Mouse (Mus musculus) ZHBTc4 (cell line): ENCODE measurements around the gene Atp8b5.

Source experiments
- DNase-seq: peaks from one replicate; pipeline ENCODE4 v3.0.0-alpha.2; 2011; ENCODE audit warnings: low read depth, low spot score

The Atp8b5 gene

DNA sequence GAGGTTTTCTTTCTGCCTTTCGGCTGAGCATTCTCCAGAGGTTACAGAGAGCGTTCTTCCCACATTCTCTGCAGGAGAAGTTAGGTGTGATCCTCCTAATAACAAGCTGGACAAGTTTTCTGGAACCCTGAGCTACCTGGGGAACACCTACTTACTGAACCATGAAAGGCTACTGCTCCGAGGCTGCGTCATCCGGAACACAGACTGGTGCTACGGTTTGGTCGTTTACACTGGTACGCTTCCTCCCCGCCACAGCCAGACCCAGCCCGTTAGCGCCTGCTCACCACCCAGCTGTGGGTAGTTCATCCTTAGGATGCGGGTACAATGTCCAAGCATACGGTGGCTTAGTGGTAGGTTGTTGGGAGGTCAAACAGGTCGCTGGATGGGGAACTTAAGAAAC is 55.4 kb downstream of the Atp8b5 start:
- DNase-seq = no peak

DNA sequence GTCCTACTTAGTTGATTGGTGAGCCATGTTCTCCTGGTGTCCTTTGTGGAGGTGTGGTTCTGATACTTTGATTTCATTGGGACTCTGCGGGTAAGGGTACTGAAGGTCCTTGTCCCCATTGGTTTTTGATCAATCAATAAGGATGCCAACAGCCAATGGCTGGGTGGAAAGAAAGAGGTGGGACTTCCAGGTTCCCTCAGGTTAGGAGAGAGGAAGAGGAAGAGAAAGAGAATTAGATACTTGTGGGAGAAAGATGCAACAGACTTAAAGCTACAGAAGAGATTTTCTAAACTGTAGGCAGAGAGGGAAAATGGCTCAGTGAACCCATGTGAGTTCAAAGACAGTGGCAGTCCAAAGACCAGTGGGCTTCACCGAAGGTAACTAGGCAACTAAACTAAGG is 60.2 kb downstream of the Atp8b5 start:
- DNase-seq = no peak

DNA sequence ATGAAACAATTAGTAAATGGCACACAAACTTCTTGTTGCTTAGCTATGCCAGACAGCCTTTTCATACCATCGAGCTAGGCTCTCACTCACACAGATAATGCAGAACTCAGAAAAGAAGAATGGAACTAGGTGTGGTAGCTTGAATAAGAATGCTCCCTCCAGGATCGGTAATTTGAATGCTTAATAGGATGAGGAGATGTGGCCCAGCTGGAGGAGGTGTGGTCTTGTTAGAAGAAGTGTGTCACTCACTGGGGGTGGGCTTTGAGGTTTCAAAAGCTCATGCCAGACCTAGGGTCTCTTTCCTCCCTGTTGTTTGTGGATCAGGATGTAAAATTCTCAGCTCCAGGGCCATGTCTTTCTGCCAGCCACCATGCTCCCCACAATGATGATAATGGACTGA is 67.8 kb downstream of the Atp8b5 start:
- peak; percentile 94 for DNase-seq

DNA sequence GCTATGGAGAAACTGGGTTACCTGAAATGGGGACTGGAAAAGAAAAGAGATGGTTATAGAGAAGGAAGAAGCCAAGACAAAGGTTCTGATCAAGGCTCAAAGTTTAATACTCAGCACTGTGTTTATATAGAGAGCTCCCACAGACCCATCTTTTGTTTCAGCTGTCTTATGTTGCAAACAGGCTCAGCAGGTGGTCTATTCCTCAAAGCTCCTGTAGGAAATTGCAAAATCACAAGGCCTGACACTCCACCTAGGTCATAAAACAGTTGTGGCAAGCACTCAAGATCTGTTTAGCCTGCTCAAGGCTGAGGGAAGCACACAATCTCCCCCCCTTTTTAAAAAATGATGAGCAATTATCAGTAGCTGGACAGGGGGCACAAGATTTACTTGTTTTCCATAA is 69.2 kb downstream of the Atp8b5 start:
- peak; percentile 78 for DNase-seq

DNA sequence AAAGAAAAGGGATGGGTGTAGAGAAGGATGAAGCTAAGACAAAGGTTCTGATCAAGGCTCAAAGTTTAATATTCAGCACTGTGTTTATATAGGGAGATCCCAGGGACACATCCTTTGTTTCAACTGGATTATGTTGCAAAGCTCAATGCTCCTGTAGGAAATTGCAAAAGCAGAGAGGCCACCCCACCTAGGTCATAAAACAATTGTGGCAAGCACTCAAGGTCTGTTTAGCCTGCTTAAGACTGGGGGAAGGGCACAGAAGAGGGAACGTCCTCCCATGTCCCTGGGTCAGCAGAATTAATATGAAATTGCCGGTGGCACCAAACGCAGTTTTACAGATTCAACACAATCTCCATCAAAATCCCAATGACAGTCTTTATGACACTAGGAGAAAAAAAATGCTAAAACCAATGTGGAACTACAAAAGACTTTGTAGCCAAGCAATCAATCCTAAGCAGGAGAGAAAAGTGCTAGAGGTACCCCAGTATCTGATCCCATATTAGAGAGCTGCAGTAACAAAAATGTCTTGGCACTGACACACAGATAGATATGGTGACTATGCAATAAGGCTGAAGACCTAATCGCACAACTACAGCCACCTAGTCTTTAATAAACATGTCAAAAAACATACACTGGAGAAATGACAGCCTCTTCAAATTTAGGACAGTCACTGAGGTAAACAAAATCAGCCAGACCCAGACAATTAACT is 73.3 kb downstream of the Atp8b5 start:
- no peak for DNase-seq

DNA sequence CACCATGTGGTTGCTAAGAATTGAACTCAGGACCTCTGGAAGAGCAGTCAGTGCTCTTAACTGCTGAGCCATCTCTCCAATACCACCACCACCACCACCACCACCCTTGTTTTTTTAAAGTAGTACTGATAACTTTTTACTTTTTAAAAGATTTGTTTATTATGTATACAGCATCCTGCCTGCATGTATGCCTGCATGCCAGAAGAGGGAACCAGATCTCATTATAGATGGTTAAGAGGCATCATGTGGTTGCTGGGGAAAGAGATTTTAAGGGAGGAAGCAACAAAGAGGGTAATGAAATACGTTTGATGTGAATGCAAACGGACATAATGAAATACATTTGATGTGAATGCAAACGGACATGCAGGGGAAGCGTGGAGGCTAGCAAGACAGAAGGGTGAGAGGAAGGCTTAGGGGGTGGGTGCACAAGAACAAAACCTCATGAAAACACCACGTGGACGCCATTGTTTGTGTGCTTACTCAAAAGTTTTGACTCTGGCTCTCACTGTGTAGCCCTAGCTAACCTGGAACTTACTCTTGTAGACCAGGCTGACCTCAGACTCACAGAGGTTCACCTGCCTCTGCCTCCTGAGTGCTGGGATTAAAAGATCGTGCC is 74.4 kb downstream of the Atp8b5 start:
- DNase-seq = peak; percentile 36

DNA sequence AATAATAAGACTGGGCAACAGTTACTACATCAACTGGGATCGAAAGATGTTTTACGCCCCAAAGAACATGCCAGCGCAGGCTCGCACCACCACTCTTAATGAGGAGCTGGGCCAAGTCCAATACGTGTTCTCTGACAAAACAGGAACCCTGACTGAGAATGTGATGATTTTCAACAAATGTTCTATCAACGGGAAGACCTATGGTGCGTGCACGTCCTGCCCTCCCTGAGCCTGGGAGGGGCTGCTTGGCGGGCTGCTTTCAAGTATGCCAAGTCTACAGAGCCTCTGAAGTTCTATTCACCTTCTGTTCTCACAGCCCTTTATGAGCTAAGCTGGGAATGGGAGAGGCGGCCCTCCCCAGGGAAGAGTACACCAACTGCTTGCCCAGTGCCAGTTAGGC is 75.5 kb downstream of the Atp8b5 start:
- no peak for DNase-seq

DNA sequence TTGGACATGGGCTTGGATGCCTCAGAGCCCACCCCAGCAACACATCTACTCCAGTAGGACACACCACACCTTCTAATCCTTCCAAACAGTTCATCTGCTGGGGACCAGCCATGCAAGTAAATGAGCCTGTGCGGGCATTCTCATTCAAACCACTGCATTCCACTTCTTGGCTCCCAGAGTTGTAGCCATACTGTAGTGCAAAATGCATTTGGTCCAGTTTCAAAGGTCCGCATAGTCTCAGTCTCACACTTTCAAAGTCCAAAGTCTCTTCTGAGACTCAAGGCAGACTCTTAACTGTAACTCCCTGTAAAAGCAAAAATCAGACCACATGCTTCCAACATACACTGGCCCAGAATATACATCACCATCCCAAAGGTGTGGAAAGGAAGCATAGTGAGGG is 78.0 kb downstream of the Atp8b5 start:
- DNase-seq = no peak

DNA sequence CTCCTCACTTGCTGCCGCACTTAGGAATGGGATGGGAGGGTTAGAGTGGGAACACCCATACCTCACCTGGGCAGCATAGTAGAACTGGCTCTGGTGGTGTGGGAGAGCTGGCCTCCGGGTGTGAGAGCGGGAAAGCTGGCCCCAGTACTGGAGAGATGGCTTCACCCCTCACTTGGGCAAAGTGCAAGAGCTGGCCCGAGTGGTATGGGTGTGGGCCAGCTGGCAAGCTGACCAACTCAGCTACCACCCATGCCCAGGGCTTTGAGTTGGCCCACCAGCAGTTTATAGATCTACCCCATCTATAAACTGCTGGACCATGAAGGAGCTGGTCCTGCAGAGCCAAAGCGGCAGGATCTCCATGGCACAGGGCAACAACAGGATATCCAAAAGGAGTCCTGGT is 82.2 kb downstream of the Atp8b5 start:
- DNase-seq = no peak

DNA sequence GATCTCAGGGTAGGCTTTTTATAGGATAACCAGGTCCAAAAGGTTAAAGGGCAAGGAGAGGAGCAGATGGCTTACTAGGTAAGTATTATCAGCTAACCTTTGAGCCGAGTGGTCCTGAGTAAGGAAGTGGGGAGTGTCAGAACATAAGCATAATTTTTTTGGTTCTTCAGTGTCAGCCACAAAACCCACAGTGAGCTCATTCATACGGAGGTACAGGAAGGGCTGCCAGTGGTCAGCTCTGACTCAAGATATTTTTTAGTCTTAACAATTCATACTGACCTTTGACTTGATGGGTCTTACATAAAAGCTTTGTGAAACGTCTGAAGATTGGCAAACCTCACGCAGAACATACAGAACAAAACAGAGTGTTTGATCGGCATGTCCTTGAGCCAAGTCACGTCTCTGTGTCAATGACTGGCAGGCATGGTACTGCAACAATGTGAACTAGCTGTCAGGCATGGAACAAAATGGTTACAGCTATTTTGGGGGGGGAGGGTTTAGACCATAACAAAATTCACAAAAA is 83.1 kb downstream of the Atp8b5 start:
- no peak for DNase-seq

DNA sequence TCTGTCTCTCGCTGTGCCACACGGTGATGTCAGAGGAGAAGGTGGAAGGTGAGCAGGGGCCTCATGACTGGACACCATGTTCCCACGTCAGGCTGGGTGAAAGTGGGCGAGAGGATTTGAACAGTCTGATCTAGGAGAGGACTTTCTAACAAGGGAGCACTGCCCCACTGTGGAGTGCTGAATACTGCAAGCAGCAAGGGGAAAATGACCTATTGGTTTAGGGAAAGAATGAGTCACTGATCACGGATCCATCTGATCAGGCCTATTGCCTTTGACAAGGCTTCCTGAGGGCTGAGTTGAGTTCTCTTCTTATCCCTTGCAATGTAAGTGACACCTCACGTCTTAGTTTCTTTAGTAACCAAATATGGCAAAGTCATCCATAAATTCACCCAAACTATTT is 86.7 kb downstream of the Atp8b5 start:
- DNase-seq = no peak

DNA sequence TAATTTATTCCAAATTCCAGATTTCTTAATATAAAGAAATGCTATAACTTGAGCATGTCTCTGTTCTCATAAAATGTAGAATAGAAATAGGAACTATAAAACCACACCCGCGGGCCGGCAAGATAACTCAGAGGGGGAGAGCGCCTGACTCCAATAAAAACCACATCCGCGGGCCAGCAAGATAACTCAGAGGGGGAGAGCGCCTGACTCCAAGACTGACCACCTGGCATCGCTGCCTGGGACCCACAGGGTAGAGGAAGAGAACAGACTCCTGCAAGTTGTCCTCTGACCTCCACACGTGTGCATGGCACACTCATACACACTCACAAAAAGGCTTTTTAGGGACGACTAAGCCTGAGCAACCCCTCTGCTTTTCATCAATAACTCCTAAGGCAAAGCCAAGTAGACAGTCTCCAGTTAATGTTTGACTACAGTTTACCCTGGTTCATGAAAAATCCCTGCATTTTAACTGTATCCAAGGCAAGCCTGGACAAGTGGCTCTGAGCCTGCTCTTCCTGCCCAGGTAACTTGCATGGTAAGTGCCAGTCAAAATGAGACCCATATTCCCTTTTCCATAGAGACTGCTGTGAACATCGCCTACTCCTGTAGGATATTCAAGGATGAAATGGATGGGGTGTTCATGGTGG is 98.1 kb downstream of the Atp8b5 start:
- no peak for DNase-seq

DNA sequence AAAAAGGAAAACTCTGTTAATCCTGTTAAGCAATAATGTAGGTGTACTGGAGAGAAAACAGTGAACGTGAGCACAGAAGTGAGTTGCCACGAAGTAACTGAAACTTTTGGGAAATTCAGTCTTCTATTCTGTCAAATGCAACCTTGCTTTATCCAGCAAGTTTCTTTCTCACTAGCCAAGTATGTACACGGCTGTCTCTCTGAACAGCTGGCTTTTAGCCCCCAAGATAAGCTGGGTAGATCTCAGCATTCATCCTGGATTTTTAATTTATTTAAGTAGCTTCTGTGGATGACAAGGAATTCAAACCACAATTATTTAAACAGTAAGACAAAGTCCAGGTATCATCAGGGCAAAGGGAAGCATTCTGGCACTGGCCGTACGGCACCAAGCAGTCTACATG is 100.3 kb downstream of the Atp8b5 start:
- DNase-seq = no peak

DNA sequence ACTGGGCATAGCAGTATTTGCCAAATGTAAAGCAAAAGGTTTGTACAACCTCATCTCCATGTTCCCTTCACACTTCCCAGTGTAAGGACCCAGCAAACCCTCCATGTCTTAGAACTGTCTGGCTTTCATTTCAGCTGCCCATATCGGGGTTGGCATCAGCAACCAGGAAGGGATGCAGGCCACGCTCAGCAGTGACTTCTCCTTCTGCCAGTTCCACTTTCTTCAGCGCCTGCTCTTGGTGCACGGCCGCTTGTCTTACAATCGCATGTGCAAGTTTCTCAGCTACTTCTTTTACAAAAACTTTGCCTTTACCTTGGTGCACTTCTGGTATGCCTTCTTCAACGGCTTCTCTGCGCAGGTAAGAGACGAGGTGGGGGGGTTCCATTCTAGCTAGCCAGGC is 100.8 kb downstream of the Atp8b5 start:
- DNase-seq = no peak

DNA sequence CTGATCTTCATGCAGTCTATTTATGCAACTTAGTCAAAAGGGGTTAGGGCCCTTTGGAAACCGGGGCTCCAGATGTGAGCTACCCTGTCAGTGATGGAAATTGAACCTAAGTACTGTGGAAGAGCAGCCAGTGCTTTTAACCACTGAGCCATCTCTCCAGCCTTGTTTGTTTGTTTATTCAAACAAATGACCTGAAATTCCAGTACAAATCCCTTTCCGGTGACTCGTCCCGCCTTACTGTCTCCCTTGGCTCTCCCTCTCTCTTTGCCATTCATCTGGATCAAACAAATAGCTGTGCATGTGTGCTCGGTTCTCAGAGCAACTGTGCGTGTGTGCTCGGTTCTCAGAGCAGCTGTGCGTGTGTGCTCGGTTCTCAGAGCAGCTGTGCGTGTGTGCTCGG is 104.4 kb downstream of the Atp8b5 start:
- no peak for DNase-seq

DNA sequence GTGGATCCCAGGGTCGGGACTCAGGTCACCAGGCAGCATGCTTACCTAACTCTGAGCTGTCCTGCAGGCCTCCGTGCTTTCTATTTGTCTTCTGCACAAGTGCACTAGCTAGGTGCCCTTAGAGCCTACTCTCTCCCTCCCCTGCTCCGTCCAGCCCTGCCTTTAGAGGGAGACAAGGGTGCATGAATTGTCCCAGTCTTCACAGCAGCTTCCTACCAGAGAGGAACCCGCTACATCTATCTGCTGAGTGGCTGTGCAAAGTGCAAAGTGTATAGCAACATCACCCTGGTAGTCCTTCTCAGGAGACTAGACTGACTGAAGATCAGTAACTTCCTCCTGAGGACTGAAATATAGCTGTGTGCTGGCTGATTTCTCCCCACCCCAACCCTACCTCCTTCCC is 105.2 kb downstream of the Atp8b5 start:
- DNase-seq = no peak

DNA sequence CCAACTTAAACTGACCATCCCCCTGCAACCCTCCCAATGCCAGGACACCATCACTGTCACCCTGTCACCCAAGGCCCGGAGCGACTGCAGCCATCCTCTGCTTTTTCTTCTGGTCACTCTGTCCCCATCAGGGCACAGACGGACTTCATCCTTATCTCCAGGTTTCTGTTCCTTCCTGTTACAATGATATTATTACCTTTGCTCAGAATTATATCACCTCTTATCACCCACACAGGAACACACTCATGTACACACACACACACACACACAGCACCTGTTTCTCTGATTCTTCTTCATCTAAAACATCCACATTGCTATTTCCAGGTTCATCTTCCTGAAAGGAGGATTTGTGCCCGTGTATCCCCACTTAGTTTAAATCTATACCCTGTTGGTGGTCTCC is 107.3 kb downstream of the Atp8b5 start:
- no peak for DNase-seq

DNA sequence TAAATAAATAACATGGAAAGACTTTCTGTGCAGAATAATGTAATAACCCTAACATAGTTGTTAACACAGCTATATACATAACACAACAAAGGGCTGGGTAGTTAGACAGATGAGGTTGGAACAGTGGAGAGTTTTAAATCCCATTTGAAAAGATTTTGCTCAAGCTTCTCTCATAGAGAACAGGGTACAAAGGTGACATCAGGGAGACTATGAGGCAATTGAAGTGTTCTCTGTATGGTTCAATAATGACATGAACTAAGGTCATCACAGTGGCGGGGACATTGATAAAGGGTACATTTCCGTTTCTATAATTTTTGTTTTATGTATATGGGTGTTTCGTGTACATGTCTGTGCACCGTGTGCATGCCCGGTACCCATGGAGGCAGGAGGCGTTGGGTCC is 112.6 kb downstream of the Atp8b5 start:
- no peak for DNase-seq

DNA sequence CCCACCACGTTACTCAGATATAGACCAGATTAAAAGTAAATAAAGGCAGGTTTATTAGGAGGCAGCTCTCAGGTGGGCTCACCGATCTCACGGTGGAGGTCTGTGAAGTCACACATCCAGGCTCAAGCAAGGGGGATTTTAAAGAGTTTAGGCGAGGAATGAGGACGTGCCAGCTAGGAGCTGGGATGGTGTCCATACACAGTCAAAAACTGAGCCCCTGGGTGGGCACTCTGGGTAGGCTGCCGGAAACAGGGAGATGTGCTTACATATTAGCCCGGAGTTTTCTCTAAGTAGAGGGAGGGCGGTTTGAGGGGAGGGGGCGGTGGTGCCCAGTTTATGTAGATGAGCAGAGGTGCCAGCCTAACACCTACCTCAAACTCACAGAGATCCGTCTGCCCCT is 114.0 kb downstream of the Atp8b5 start:
- DNase-seq = no peak

DNA sequence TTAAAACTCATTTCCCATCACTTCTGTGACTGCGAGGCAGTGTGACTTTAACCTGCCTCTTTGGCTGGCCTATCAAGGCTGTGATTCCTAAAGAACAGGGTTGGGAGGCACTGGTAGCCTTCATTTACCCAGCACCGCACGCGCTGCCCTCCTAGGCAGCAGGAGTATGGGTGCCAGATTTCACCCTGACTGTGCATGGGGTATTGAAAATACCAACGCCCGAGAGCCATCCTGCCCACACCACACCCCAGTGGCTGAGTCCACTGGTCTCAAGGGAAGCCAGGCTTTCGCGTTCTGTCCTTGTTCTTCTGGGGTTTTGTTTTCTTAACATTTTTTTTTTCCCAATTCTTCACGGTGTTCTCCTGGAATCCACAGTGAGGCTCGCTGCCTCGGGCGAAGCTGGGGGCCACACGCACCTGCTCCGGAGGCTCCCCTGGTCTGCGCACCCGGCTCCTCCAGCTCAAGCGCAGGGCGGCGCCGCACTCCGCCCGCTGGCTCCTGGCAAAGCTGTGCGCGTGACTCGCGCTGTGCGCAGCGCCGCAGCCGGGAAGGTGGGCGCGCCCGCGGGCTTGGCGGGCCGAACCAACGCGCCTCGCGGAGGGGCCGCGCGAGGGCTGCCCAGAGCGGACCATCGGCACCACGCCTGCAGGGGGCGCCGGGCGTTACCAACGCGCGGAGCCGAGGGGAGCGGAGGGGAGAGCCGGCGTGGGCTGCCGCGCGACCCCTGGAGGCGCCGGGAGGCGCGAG is 114.6 kb downstream of the Atp8b5 start, which contains the start of gene Rusc2:
Gene Rusc2, plus strand, starts transcription at position 572 of the 747 bp plus-strand sequence.
- DNase-seq = peak; percentile 96

DNA sequence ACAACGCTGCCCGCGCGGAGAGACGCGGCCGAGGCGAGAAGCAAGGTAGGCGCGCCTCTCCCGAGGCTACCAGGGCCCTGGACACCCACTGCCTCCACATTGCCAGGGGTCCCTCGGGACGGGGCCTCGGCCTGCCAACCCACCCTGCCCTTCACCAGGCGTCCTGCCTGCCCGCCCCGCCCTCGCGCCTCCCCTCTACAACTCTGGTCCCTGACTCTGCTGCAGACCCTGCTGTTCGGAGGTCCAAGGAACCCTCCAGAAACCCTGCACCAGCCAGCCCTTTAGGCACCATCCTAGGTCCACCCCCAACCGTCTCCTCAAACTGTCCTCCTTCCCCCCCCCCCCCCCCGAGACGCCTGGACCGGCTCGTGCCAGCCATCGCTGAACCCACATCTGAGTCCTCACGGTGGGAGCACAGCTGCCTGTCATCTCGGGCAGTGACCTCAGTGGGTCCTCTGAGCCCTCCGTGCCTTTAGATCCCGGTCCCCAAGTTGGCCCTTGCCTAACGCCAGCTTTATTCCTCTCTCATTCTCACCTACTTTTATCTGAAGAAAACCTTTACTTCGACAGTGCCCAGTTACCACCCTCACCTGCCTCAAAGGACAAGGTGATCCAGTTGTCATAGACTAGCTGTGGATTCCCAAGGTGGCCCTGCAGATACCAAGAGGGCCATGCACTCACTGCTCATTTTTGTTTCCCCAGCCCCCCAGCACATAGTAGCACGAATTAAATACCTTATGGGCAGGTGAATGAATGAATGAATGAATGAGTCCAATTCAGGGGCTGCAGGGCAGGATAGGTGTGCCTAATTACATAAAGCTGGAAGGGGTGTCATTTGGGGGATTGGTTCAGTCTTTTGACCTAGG is 115.4 kb downstream of the Atp8b5 start:
- no peak for DNase-seq
